Mouse (Mus musculus) liver, embryonic 15.5 days (tissue): ENCODE results near the gene 4930426L09Rik. TPM values are rescaled to one million over a fixed set of nuclear protein-coding genes. Genes with fewer than 3 reads are reported as not detected.
"Not testable (repeated sequence)": the region's sequence is repeated elsewhere in the genome, so short reads cannot be mapped to it uniquely, and the experiment has no call there.

Experiments used
- ATAC-seq: fragments of 200-750 bp; cut with Nextera tagmentation; 2 replicates; pipeline ENCODE4 v1.8.0; 2017; ENCODE audit warnings: moderate number of reproducible peaks, mild to moderate bottlenecking, moderate library complexity; ENCODE audit not compliant: insufficient read depth
- H3K27ac ChIP-seq: fragments of 300-500 bp; sonication (generic); replicated peaks from 2 replicates; pipeline ENCODE4 v1.5.1; 2015; ENCODE audit warnings: mild to moderate bottlenecking, inconsistent platforms
- H3K27me3 ChIP-seq: fragments of 300-500 bp; sonication (generic); 2 replicates; pipeline ENCODE4 v1.6.1; 2015; ENCODE audit warnings: mild to moderate bottlenecking, inconsistent platforms
- H3K36me3 ChIP-seq: fragments of 300-500 bp; sonication (generic); replicated peaks from 2 replicates; pipeline ENCODE4 v1.6.1; 2015; ENCODE audit warnings: moderate library complexity, mild to moderate bottlenecking, inconsistent platforms
- H3K4me1 ChIP-seq: fragments of 300-500 bp; sonication (generic); replicated peaks from 2 replicates; pipeline ENCODE4 v1.6.1; 2015; ENCODE audit warnings: inconsistent platforms
- H3K4me2 ChIP-seq: fragments of 300-500 bp; sonication (generic); 2 replicates; pipeline ENCODE4 v1.6.1; 2015; ENCODE audit warnings: moderate library complexity, mild to moderate bottlenecking, inconsistent platforms
- H3K4me3 ChIP-seq: fragments of 300-500 bp; sonication (generic); replicated peaks from 2 replicates; pipeline ENCODE4 v1.5.1; 2015; ENCODE audit warnings: mild to moderate bottlenecking, inconsistent platforms
- H3K9ac ChIP-seq: fragments of 300-500 bp; sonication (generic); 2 replicates; pipeline ENCODE4 v1.6.1; 2015; ENCODE audit warnings: moderate library complexity, mild to moderate bottlenecking, inconsistent platforms
- H3K9me3 ChIP-seq: fragments of 300-500 bp; sonication (generic); replicated peaks from 2 replicates; pipeline ENCODE4 v1.6.1; 2016; ENCODE audit warnings: inconsistent platforms
- WGBS: fragments of 180-500 bp; shearing (Covaris S2); methylation state at CpG from one replicate; pipeline ENCODE4 v1.1.7; 2015; ENCODE audit warnings: mixed read lengths; ENCODE audit not compliant: insufficient replicate concordance; 5-methylcytosine and 5-hydroxymethylcytosine counted together
- polyA plus RNA-seq: library from polyadenylated mRNA; unstranded; fragments of >200 nt; fragmentation: Nextera tagmentation; extraction: Ambion mirVana; gene quantifications from 2 replicates; pipeline ENCODE4 v1.2.1, GENCODE M21; 2015

The 4930426L09Rik gene
- polyA plus RNA-seq, 1 experiment from 2014 or later = 0.15 TPM

DNA sequence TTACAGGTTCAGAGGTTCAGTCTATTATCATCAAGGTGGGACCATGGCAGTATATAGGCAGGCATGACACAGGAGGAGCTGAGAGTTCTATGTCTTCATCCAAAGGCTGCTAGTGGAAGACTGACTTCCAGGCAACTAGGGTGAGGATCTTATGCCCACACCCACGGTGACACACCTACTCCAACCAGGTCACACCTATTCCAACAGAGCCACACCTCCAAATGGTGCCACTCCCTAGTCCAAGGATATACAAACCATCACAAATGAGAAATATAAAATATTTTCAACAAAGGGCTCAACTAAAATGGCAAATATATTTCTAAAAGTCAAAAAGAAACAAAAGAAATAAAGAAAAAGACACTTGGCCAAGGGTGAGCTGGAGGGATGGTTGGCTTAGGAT is 12.4 kb downstream of the 4930426L09Rik start:
- not testable (repeated sequence) for H3K9me3 ChIP-seq, H3K27me3 ChIP-seq, H3K36me3 ChIP-seq
- Histone ChIP-seq H3K4me3 (0 out of 2 replicates have a peak overlapping the region, but pooled peaks have one; percentile 12), H3K4me2 (peak overlapping the region; percentile 60), H3K27ac (peak overlapping the region; percentile 87), H3K9ac (0 out of 2 replicates have a peak overlapping the region, but pooled peaks have one; percentile 38), H3K4me1 (peaks cover 40% of the 10 kb centered on the region)
- peak; percentile 49 for ATAC-seq
- 38% methylated on average over 1 of the region's 1 CpGs for WGBS

DNA sequence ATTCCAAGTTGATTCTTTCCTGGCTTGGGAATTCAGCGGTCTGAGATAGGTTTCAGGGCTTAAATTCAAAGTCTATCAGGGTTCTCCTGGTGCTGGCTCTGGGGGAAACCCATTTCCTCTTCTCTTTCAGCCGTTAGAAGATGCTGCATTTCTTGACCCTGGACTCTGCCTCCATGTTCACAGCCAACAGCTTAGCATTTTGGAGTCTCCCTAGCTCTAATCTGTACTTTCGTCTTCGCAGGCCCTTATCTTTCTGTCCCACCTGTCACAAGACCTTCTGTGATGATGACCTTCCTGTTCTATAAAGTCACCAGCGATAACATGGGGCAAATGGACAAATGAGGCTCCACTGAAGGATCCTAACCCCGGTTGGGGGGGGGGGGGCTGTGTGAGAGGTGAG is 13.3 kb downstream of the 4930426L09Rik start:
- peak; percentile 96 for ATAC-seq
- Histone ChIP-seq H3K27ac (peak overlapping the region; percentile 87), H3K9ac (no peak overlapping the region), H3K27me3 (no peaks in the 10 kb centered on the region), H3K36me3 (no peaks in the 10 kb centered on the region), H3K4me1 (peaks cover 36% of the 10 kb centered on the region), H3K9me3 (no peaks in the 10 kb centered on the region), H3K4me2 (peak overlapping the region; percentile 60), H3K4me3 (peak overlapping the region; percentile 54)
- 15% methylated on average over 6 of the region's 6 CpGs for WGBS

DNA sequence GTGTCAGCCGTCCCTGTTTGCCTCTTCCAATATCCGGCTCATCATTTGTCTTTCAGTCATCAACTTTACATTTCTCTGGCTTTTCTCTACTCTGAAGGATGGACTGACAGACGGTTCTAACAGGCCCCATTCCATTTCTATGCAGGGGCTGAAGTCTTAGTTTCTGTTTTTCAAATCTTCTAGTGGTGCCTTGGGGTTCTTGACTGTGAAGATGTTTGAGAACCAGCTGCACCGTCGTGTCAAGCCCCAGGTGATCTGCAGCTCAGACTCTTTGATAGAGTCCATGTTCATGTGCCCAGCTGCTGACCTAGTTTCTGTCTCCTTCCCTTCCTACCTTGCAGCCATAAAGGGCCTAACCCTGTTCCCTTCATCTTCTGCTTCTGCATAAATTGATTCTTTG is 18.2 kb downstream of the 4930426L09Rik start:
- Histone ChIP-seq H3K9me3 (no peaks in the 10 kb centered on the region), H3K9ac (no peak overlapping the region), H3K27ac (no peak overlapping the region), H3K4me3 (no peak overlapping the region), H3K27me3 (no peaks in the 10 kb centered on the region), H3K4me1 (peaks cover 23% of the 10 kb centered on the region), H3K4me2 (no peak overlapping the region), H3K36me3 (no peaks in the 10 kb centered on the region)
- ATAC-seq = no peak
- 79% methylated on average over 5 of the region's 5 CpGs for WGBS

DNA sequence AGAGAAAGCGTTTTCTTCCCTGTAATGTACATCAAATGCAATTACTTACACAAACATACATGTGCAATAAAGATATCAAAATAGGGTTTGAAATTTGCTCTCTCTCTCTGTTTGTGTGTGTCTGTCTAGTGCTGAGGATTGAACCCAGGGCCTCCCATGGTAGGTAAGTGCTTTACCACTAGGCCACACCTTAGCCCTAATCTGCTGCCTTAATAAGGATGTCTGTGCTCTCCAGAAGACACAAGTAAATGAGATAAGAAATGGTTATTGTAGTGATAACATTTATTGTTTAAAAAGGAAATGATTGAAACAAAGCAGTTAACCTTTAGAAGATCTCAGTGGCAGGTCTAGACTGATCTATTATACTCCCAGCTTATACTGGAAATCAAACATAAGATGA is 18.7 kb downstream of the 4930426L09Rik start:
- ATAC-seq = no peak
- WGBS = 64% methylated on average over 1 of the region's 1 CpGs
- Histone ChIP-seq H3K9me3 (no peaks in the 10 kb centered on the region), H3K4me1 (peaks cover 19% of the 10 kb centered on the region), H3K27ac (no peak overlapping the region), H3K27me3 (no peaks in the 10 kb centered on the region), H3K4me3 (no peak overlapping the region), H3K4me2 (no peak overlapping the region), H3K36me3 (no peaks in the 10 kb centered on the region), H3K9ac (no peak overlapping the region)

DNA sequence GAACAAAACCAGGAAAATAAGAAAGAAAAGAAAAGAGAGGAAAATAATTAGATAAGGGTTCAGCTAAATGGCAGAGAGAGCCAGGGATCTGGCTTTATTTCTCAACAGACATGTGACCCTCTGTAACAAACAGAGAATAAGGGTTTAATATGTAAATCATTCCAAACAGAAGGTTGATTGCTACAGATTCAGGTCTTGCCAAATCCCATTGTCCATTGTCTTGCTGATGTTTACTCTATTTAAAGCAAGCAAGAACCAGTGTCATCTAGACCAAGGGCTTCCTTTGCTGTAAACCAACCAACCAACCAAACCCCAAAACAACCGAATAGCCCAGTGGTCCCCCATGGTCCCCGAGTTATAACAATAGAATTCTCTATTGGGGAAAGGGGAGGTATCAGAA is 19.9 kb downstream of the 4930426L09Rik start:
- Histone ChIP-seq H3K9me3 (no peaks in the 10 kb centered on the region), H3K36me3 (no peaks in the 10 kb centered on the region), H3K27me3 (no peaks in the 10 kb centered on the region), H3K4me1 (peaks cover 13% of the 10 kb centered on the region), H3K9ac (no peak overlapping the region), H3K4me2 (no peak overlapping the region), H3K4me3 (no peak overlapping the region), H3K27ac (no peak overlapping the region)
- no peak for ATAC-seq
- 53% methylated on average over 2 of the region's 2 CpGs for WGBS

DNA sequence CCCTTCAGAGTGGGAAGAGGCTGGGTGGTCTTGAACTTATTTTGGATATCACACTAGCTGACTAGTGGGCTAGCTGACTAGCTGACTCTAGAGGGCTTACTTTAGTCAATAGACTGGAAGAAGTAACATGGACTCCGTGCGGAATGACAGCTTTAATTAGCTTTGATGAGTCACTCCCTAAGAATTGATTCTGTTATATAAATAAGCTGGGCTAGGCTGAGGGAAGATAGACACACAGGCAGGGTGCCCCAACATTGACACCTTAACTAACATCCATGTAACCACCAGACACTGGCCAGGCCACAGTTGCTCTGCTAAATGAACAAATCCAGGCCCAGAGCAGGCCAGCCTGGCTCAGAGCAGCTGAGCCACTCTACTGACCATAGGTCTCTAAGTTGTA is 26.7 kb downstream of the 4930426L09Rik start:
- no peaks in the 10 kb centered on the region for H3K4me1 ChIP-seq
- no peak overlapping the region for H3K4me2 ChIP-seq
- H3K4me3 ChIP-seq = no peak overlapping the region
- H3K27me3 ChIP-seq = no peaks in the 10 kb centered on the region
- no peaks in the 10 kb centered on the region for H3K36me3 ChIP-seq
- no peaks in the 10 kb centered on the region for H3K9me3 ChIP-seq
- no peak overlapping the region for H3K9ac ChIP-seq
- WGBS = 96% methylated on average over 2 of the region's 2 CpGs
- ATAC-seq = no peak
- H3K27ac ChIP-seq = no peak overlapping the region

DNA sequence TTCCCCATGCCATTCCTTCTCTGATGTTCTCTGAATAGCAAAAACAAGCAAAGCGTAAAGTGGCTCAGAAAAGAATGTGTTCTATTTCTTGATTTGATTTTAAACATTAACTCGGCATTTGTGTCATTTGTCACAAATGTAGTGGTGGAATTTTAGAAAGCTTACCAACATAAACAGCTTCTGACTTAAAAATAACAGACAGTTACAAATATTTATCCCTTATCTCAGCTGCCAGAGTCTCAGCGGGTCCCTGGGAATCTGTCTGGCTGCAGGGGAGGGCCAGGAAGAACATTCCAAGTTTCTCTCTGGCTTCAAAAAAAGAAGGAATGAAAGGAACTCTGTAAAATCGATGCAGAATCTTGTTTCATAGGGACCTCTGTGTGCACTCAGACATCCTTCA is 39.3 kb downstream of the 4930426L09Rik start:
- H3K4me1 ChIP-seq = no peaks in the 10 kb centered on the region
- H3K36me3 ChIP-seq = no peaks in the 10 kb centered on the region
- no peaks in the 10 kb centered on the region for H3K9me3 ChIP-seq
- no peak for ATAC-seq
- WGBS = 54% methylated on average over 4 of the region's 4 CpGs
- no peak overlapping the region for H3K9ac ChIP-seq
- no peak overlapping the region for H3K4me3 ChIP-seq
- H3K27me3 ChIP-seq = no peaks in the 10 kb centered on the region
- no peak overlapping the region for H3K4me2 ChIP-seq
- no peak overlapping the region for H3K27ac ChIP-seq

DNA sequence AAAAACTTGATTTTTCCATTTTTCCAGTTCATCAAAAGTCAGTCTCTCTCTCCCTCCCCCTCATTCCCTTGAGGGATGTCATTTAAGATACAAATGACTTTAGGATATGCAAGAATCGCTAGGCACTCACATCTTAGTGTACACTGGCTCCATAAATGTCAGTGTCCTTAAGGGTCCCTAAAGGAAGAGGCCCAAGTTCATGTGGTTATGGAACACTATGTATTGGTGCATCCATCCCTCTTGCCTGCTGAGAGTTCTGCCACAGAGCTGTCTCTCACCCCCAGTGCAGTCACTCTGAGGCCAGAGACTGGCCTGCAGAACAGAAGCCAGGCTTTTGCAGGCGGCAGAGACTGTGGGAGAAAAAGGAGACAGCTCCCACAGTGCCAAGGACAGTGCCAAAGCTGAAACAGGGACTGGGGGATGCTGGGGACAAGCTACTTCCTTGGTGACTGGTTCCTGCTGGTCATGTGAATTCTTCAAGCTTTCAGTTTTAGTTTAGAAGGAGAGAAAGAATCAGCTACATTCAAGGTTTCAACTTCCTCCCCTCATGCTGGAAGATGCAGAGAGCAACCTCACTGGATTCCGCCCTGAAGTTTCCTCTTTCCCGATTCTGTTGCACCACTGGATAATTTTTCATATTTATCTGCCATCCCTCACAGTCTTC is 39.9 kb downstream of the 4930426L09Rik start:
- Histone ChIP-seq H3K4me1 (no peaks in the 10 kb centered on the region), H3K27me3 (no peaks in the 10 kb centered on the region), H3K27ac (0 out of 2 replicates have a peak overlapping the region, but pooled peaks have one; percentile 26), H3K4me2 (no peak overlapping the region), H3K4me3 (no peak overlapping the region), H3K9ac (no peak overlapping the region), H3K9me3 (no peaks in the 10 kb centered on the region), H3K36me3 (no peaks in the 10 kb centered on the region)
- 47% methylated on average over 4 of the region's 4 CpGs for whole genome bisulfite sequencing
- ATAC-seq = no peak

DNA sequence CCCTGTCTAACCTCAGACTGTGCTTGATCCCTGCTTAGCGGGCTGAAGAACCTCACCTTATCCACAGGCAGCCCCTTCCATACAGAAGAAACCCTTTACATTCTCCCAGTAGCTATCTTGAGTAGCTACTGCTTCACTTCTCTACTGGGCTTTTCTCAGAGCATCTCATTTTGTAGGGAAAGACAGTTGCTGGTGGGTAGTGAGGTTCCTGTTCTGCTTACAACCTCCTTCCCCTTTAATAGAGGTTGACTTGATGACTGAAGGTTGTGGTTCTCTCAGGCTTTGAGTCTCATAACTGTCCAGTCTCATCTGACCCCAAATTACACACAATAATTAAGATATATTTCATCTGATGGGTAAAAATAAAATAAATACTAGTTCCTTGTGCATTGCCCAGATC is 50.1 kb downstream of the 4930426L09Rik start:
- Histone ChIP-seq H3K27ac (no peak overlapping the region), H3K4me3 (no peak overlapping the region), H3K27me3 (0 out of 2 replicates have a peak, but pooled peaks cover 4% of the 10 kb centered on the region), H3K9ac (no peak overlapping the region), H3K4me2 (no peak overlapping the region), H3K4me1 (no peaks in the 10 kb centered on the region), H3K36me3 (no peaks in the 10 kb centered on the region), H3K9me3 (no peaks in the 10 kb centered on the region)
- no peak for ATAC-seq
- 39% methylated on average over 1 of the region's 1 CpGs for WGBS

DNA sequence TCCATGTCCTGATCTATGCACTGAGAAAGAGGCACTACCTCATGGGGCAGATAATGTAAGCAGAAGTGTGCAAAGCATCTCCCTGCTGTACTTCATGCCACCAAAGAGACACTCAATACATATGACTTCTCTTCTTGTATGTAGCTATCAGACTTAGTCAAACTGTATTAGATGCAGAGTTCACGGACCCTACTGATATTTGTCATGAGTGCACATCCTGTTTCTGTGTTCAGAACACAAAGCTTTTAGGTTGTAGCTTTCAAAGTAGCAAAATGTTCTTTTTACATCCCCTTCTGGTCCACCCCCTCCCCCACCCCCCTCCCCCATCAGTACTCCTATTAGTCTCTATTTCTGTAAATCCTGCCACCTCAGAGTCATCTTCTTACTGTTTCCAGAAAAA is 51.2 kb downstream of the 4930426L09Rik start:
- no peak overlapping the region for H3K4me3 ChIP-seq
- no peak overlapping the region for H3K27ac ChIP-seq
- H3K4me2 ChIP-seq = no peak overlapping the region
- 42% methylated on average over 1 of the region's 1 CpGs for WGBS
- ATAC-seq = no peak
- no peaks in the 10 kb centered on the region for H3K36me3 ChIP-seq
- no peaks in the 10 kb centered on the region for H3K9me3 ChIP-seq
- no peaks in the 10 kb centered on the region for H3K4me1 ChIP-seq
- 0 out of 2 replicates have a peak, but pooled peaks cover 4% of the 10 kb centered on the region for H3K27me3 ChIP-seq
- no peak overlapping the region for H3K9ac ChIP-seq
